Mouse (Mus musculus) natural killer cell, adult 2 months (primary cell): ENCODE results near the gene Sbk1.

Experiments
- DNase-seq, 2 experiments: peaks; one replicate each; pipeline ENCODE4 v3.0.0; 2022; ENCODE audit warnings: low spot score in 2 of 2

Sbk1 gene

GRCm38 (mm10) chr7:126338906-126339305 is 66.5 kb downstream of the Sbk1 start:
- DNase-seq: no peak

- DNase-seq: no peak
Measured at GRCm38 (mm10) chr7:126339521-126339971, 67.1 kb downstream of the Sbk1 start.

- DNase-seq: no peak
Measured at GRCm38 (mm10) chr7:126340206-126340618, 67.8 kb downstream of the Sbk1 start.

- no peak for DNase-seq
Measured at GRCm38 (mm10) chr7:126340896-126341295, 68.5 kb downstream of the Sbk1 start.
